Mouse (Mus musculus): ENCODE data around the gene Ofcc1. TPM values are rescaled to one million over a fixed set of nuclear protein-coding genes. Genes with fewer than 3 reads are reported as not detected.

The Ofcc1 gene
- total RNA-seq, 2 experiments from 2014 or later: not detected

DNA sequence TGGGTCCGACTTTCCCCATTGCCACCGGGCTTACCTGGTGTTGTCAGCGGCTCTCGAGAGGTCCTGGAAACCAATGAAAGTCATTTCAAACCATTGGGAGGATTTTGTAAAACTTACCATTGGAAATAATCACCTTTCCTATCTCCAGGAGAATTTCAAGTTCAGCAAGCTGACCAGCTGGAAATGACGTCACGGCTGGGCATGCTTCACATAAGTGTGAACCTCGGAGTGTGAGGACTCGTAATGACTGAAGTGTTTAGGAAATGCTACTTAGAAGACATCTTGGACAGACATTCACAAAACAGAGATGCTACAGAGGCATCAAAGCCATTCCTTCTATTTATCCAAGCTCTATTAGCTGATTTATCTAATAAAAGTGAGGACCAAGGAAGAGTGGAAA is 361.0 kb downstream of the Ofcc1 start:
- DNase-seq (ENCODE audit: low spot score in 2 of 2): no peak

DNA sequence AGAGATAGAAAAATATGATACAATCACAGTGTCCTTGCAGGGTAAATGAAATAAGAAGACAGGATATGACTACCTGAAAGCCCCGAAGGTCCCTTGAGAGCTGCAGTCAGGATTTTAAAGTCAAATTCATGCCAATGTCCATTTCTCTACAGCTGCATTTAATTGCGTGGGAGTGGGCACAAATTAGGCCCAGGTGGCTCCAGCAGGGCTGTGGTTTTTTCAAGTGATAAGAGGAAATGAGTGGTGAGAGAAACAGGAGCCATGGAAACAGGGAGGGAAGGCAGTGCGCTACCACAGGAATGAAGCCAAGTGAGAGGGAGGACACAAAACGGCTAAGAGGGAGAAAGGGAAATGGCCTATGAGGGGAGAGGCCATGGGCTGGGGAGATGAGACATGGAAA is 363.3 kb downstream of the Ofcc1 start:
- no peak for DNase-seq (ENCODE audit: low spot score in 2 of 2)

GRCm38 (mm10) chr13:39979294-39980061 is 381.8 kb downstream of the Ofcc1 start:
- DNase-seq (ENCODE audit: low spot score in 2 of 2): no peak

GRCm38 (mm10) chr13:39968349-39969016 is 392.8 kb downstream of the Ofcc1 start:
- DNase-seq (ENCODE audit: low spot score in 2 of 2): no peak

DNA sequence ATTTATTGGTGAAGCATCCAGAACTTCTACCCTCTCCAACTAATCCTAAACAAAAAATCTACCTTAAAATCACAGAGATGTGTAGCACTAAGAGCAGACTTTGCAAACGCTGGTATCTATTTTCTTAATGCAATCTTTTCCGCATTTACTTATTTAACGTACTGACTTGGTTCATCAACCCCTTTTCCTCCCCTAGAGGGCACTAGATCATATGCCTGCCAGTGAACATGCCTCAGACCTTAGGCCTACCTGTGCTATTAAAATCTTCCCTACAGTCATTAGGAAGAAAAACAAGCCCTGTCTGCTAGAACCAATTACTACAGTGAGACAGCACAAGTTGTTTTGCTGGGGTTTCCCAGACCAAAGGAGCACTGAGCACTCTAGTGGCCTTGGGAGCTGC is 404.0 kb downstream of the Ofcc1 start:
- no peak for DNase-seq (ENCODE audit: low spot score in 2 of 2)

DNA sequence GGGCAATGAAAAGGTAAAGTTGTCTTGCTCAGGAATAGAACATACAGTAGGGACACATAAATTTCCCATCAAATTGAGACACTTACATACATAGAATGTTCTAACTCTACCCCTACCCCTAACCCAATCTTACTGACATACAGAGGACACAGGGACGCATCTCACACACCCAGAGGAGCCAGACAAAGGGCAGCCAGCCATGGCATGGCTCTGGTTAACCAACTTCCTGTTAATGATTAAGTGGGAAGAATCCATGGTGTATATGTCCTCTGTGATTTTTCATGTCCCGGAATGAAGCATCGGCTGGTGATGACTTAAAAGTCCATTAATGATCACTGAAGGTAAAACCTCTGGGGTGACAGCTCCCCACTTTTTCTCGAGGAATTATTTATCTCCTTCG is 405.2 kb downstream of the Ofcc1 start:
- no peak for DNase-seq (ENCODE audit: low spot score in 2 of 2)
